Mouse (Mus musculus) CH12.LX (cell line): ENCODE measurements around the gene Myo16. TPM values are rescaled to one million over a fixed set of nuclear protein-coding genes. Genes with fewer than 3 reads are reported as not detected.

ENCODE experiments used
- DNase-seq: peaks from one replicate; pipeline ENCODE4 v3.0.0-alpha.2; 2013; ENCODE audit errors: extremely low read depth
- H3K27ac ChIP-seq: 2 replicates; pipeline ENCODE4 v1.5.1; 2012; ENCODE audit warnings: low read depth, mild to moderate bottlenecking, control low read depth, moderate library complexity; ENCODE audit not compliant: insufficient read depth
- H3K27me3 ChIP-seq: replicated peaks from 2 replicates; pipeline ENCODE3; 2012; ENCODE audit warnings: inconsistent platforms
- H3K36me3 ChIP-seq, 2 experiments: replicated peaks in 1 of 2; 2 replicates each; pipeline versions ENCODE3 to v1.6.1; 2012; ENCODE audit warnings: inconsistent platforms in 1 of 2, low read length in 1 of 2, mild to moderate bottlenecking in 1 of 2, mixed read lengths in 1 of 2, moderate library complexity in 1 of 2; ENCODE audit not compliant: control insufficient read depth in 1 of 2, insufficient read depth in 1 of 2
- H3K4me1 ChIP-seq, 2 experiments: 2 replicates each; pipeline ENCODE4 v1.6.1; 2012; ENCODE audit warnings: inconsistent platforms in 1 of 2, moderate library complexity in 1 of 2; ENCODE audit not compliant: insufficient read depth in 2 of 2, control insufficient read depth in 1 of 2
- H3K4me2 ChIP-seq: 2 replicates; pipeline ENCODE4 v1.6.1; 2012; ENCODE audit warnings: low read depth, mild to moderate bottlenecking, control low read depth; ENCODE audit not compliant: poor library complexity, insufficient read depth, severe bottlenecking
- H3K4me3 ChIP-seq, 3 experiments: fragments of 150-350 bp in 1 of 3; sonication (generic) in 1 of 3; replicated peaks in 1 of 3; 2 replicates each; pipeline versions ENCODE3 to v1.5.1; 2011 to 2012; ENCODE audit warnings: low read depth in 2 of 3, low read length in 2 of 3, mild to moderate bottlenecking in 2 of 3, moderate library complexity in 2 of 3, control low read depth in 1 of 3, improper control_type of control experiment in 1 of 3, inconsistent platforms in 1 of 3, mixed read lengths in 1 of 3; ENCODE audit not compliant: poor library complexity in 1 of 3
- H3K79me2 ChIP-seq: replicated peaks from 2 replicates; pipeline ENCODE4 v1.6.1; 2012; ENCODE audit warnings: mild to moderate bottlenecking, moderate library complexity; ENCODE audit not compliant: control insufficient read depth, poor library complexity, insufficient read depth, severe bottlenecking; ENCODE audit errors: extremely low read depth
- H3K9ac ChIP-seq: 2 replicates; pipeline ENCODE4 v1.6.1; 2012; ENCODE audit warnings: low read depth, mild to moderate bottlenecking, control low read depth, moderate library complexity; ENCODE audit not compliant: insufficient read depth
- H3K9me3 ChIP-seq: replicated peaks from 2 replicates; pipeline ENCODE3; 2012; ENCODE audit warnings: low read length, inconsistent platforms, mixed read lengths
- CHD1 ChIP-seq: IDR thresholded peaks from 2 replicates; pipeline ENCODE4 v1.6.1; 2012; ENCODE audit warnings: low read depth, low read length, improper control_type of control experiment, inconsistent platforms
- GABPA ChIP-seq: IDR thresholded peaks from 2 replicates; pipeline ENCODE4 v1.6.1; 2012; ENCODE audit warnings: low read depth, low read length, improper control_type of control experiment, inconsistent platforms; ENCODE audit not compliant: insufficient replicate concordance
- HCFC1 ChIP-seq: IDR thresholded peaks from 2 replicates; pipeline ENCODE4 v1.6.1; 2012; ENCODE audit warnings: low read depth, mild to moderate bottlenecking, inconsistent platforms, low read length, improper control_type of control experiment
- IRF4 ChIP-seq: IDR thresholded peaks from 2 replicates; pipeline ENCODE4 v1.6.1; 2014; ENCODE audit warnings: low read depth, mild to moderate bottlenecking, inconsistent platforms, low read length, improper control_type of control experiment
- JUN ChIP-seq: IDR thresholded peaks from 2 replicates; pipeline ENCODE4 v1.6.1; 2011; ENCODE audit warnings: low read depth, mild to moderate bottlenecking, low read length, improper control_type of control experiment, moderate library complexity; ENCODE audit not compliant: insufficient read depth
- MAFK ChIP-seq: IDR thresholded peaks from 2 replicates; pipeline ENCODE4 v1.6.1; 2011; ENCODE audit warnings: low read length, improper control_type of control experiment; ENCODE audit not compliant: insufficient replicate concordance
- MAZ ChIP-seq: IDR thresholded peaks from 2 replicates; pipeline ENCODE4 v1.6.1; 2012; ENCODE audit warnings: low read depth, mild to moderate bottlenecking, inconsistent platforms, low read length, improper control_type of control experiment, moderate library complexity
- MEF2A ChIP-seq: IDR thresholded peaks from 2 replicates; pipeline ENCODE4 v1.6.1; 2014; ENCODE audit warnings: low read depth, mild to moderate bottlenecking, inconsistent platforms, low read length, improper control_type of control experiment, borderline replicate concordance
- MXI1 ChIP-seq: IDR thresholded peaks from 2 replicates; pipeline ENCODE4 v1.6.1; 2011; ENCODE audit warnings: mild to moderate bottlenecking, low read depth, low read length, improper control_type of control experiment
- MYC ChIP-seq: IDR thresholded peaks from 2 replicates; pipeline ENCODE4 v1.6.1; 2011; ENCODE audit warnings: low read depth, mild to moderate bottlenecking, improper control_type of control experiment, low read length
- NELFE ChIP-seq: IDR thresholded peaks from 2 replicates; pipeline ENCODE4 v1.6.1; 2011; ENCODE audit warnings: low read depth, low read length, improper control_type of control experiment
- PAX5 ChIP-seq: IDR thresholded peaks from 2 replicates; pipeline ENCODE4 v1.6.1; 2012; ENCODE audit warnings: low read length, inconsistent platforms, mixed read lengths
- RAD21 ChIP-seq: IDR thresholded peaks from 2 replicates; pipeline ENCODE4 v1.6.1; 2011; ENCODE audit warnings: low read depth, mild to moderate bottlenecking, low read length, improper control_type of control experiment, moderate library complexity
- RCOR1 ChIP-seq: conservative IDR thresholded peaks from 2 replicates; pipeline ENCODE4 v1.6.1; 2012; ENCODE audit warnings: low read depth, mild to moderate bottlenecking, inconsistent platforms, low read length, improper control_type of control experiment
- SIN3A ChIP-seq: IDR thresholded peaks from 2 replicates; pipeline ENCODE4 v1.6.1; 2012; ENCODE audit warnings: low read length, improper control_type of control experiment, inconsistent platforms
- SMC3 ChIP-seq: IDR thresholded peaks from 2 replicates; pipeline ENCODE4 v1.6.1; 2011; ENCODE audit warnings: low read depth, low read length, improper control_type of control experiment
- TBP ChIP-seq: conservative IDR thresholded peaks from 2 replicates; pipeline ENCODE4 v1.6.1; 2011; ENCODE audit warnings: low read depth, low read length, improper control_type of control experiment
- TCF12 ChIP-seq: IDR thresholded peaks from 2 replicates; pipeline ENCODE4 v1.6.1; 2014; ENCODE audit warnings: low read depth, mild to moderate bottlenecking, inconsistent platforms, low read length, improper control_type of control experiment
- UBTF ChIP-seq: IDR thresholded peaks from 2 replicates; pipeline ENCODE4 v1.6.1; 2012; ENCODE audit warnings: low read depth, mild to moderate bottlenecking, inconsistent platforms, low read length, improper control_type of control experiment, moderate library complexity
- USF1 ChIP-seq: IDR thresholded peaks from 2 replicates; pipeline ENCODE4 v1.6.1; 2014; ENCODE audit warnings: low read depth, mild to moderate bottlenecking, inconsistent platforms, low read length, improper control_type of control experiment
- USF2 ChIP-seq: conservative IDR thresholded peaks from 2 replicates; pipeline ENCODE4 v1.6.1; 2011; ENCODE audit warnings: low read depth, low read length, improper control_type of control experiment
- ZC3H11A ChIP-seq: IDR thresholded peaks from 2 replicates; pipeline ENCODE4 v1.6.1; 2012; ENCODE audit warnings: low read depth, mild to moderate bottlenecking, inconsistent platforms, low read length, improper control_type of control experiment
- ZKSCAN1 ChIP-seq: IDR thresholded peaks from 2 replicates; pipeline ENCODE4 v1.6.1; 2012; ENCODE audit warnings: low read depth, inconsistent platforms, low read length, improper control_type of control experiment, borderline replicate concordance
- ZNF384 ChIP-seq: IDR thresholded peaks from 2 replicates; pipeline ENCODE4 v1.6.1; 2012; ENCODE audit warnings: low read depth, low read length, improper control_type of control experiment, inconsistent platforms
- dilution Hi-C: fragments of 300-500 bp; cut with MboI; formaldehyde crosslinking; loops from 2 replicates; pipeline ENCODE4 v1.14.3; 2020; ENCODE audit warnings: low sequenced_read_pairs; ENCODE audit not compliant: extremely low pct_unique_long_range_greater_than_20kb, extremely low pct_ligation_motif_present
- in situ Hi-C: fragments of 300-500 bp; cut with MboI; formaldehyde crosslinking; loops from 3 replicates; pipeline ENCODE4 v1.14.3; 2019; ENCODE audit warnings: low sequenced_read_pairs, low pct_ligation_motif_present, low pct_unique_long_range_greater_than_20kb, mixed read lengths
- polyA plus RNA-seq: library from polyadenylated mRNA; unstranded; fragments of >175 nt; gene quantifications from 2 replicates; pipeline ENCODE4 v1.2.1, GENCODE M21; 2012; ENCODE audit warnings: low read depth; ENCODE audit not compliant: insufficient read length
- total RNA-seq, 2 experiments: library from RNA; depleted of rRNA; stranded (reverse); fragments of 300-350 nt in 1 of 2; fragments of >200 nt in 1 of 2; gene quantifications; 2 replicates each; pipeline ENCODE4 v1.2.3; 2012 to 2014

Myo16 gene
- total and polyA plus RNA-seq, 3 experiments: not detected

- H3K4me1 ChIP-seq: peaks cover 0 to 4% of the 10 kb centered on the region in 2 experiments; a peak in 1 of 4 replicates
- H3K27me3 ChIP-seq: peaks cover 2% of the 10 kb centered on the region
- H3K4me2 ChIP-seq: no peak overlapping the region
- no peaks in the 10 kb centered on the region for H3K79me2 ChIP-seq
- in situ Hi-C loops (no loop called here), dilution Hi-C loops (no loop called here)
- no peaks in the 10 kb centered on the region for H3K9me3 ChIP-seq
- no peak overlapping the region for H3K4me3 ChIP-seq
- no peak for DNase-seq
- no peak overlapping the region for H3K9ac ChIP-seq
- TF ChIP-seq USF2 (no peak), TBP (no peak), MXI1 (no peak), MAZ (no peak), USF1 (no peak), ZC3H11A (no peak), SMC3 (no peak), ZNF384 (no peak), GABPA (no peak), MYC (no peak), MAFK (no peak), RCOR1 (no peak), CHD1 (no peak), IRF4 (no peak), UBTF (no peak), HCFC1 (no peak), MEF2A (no peak)
- H3K27ac ChIP-seq: no peak overlapping the region
- no peaks in the 10 kb centered on the region for H3K36me3 ChIP-seq
These were observed 328.4 kb downstream of the Myo16 start for GRCm38 (mm10) chr8:10482064-10482463.

DNA sequence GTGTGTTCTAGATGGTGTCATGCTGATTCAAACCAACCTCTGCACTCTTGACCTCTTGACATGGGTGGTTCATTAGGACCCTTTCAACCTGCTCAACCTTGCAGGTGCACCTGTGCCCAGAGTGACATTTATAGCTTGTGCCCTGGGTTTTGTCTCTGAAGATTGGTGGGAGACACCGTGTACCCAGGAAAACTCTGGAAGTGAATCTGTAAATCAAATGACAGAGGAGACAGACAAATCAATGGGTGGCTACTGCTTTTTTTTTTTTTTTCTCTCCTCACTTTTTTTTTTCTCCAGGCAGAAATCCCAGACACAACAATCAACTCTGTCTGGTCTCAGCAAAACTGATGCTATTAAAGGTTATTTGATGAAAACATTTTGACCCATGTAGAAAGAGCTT lies 329.2 kb downstream of the Myo16 start:
- no peak for DNase-seq
- no peak overlapping the region for H3K4me2 ChIP-seq
- no peaks in the 10 kb centered on the region for H3K79me2 ChIP-seq
- no peak overlapping the region for H3K27ac ChIP-seq
- peaks cover 2% of the 10 kb centered on the region for H3K27me3 ChIP-seq
- TF ChIP-seq GABPA (no peak), NELFE (no peak), JUN (no peak), SIN3A (no peak), HCFC1 (no peak), TCF12 (no peak), RAD21 (no peak), PAX5 (no peak), USF2 (no peak), ZKSCAN1 (no peak)
- H3K9ac ChIP-seq: no peak overlapping the region
- H3K4me3 ChIP-seq: no peak overlapping the region
- dilution Hi-C loops (no loop called here), in situ Hi-C loops (no loop called here)
- H3K9me3 ChIP-seq: no peaks in the 10 kb centered on the region
- H3K36me3 ChIP-seq: no peaks in the 10 kb centered on the region
- H3K4me1 ChIP-seq: peaks cover 0 to 4% of the 10 kb centered on the region in 2 experiments; a peak in 1 of 4 replicates
